ENCODE assay signal across 20 mouse cellular contexts in genomic region chr17:32434324-32434723, GRCm38 (mm10). TPM values are rescaled to one million over a fixed set of nuclear protein-coding genes. Genes with fewer than 3 reads are reported as not detected.
"Had no signal": no experiment of that assay in that cellular context is flagged by ENCODE, and none has a peak within 500 bp of the region (broad histone marks: within the 10 kb centered on the region; RNA-seq: fewer than 3 reads in every experiment).

No protein-coding gene starts in this region.

- H3K4me3 ChIP-seq: limb, embryonic 15.5 days; liver, embryonic 12.5 days; midbrain, embryonic 10.5 days; midbrain, embryonic 15.5 days; neural tube, embryonic 12.5 days had no signal

- H3K36me3 ChIP-seq: limb, embryonic 15.5 days; liver, embryonic 12.5 days; midbrain, embryonic 10.5 days; midbrain, embryonic 15.5 days; neural tube, embryonic 12.5 days had no signal

- H3K27me3 ChIP-seq: limb, embryonic 15.5 days; midbrain, embryonic 15.5 days; neural tube, embryonic 12.5 days had no signal

- DNase-seq: kidney, adult 18-20 months; layer of hippocampus, adult 9-11 months; layer of hippocampus, postnatal 36 days; thymus, adult 18-20 months; thymus, postnatal 25 days had no signal

- H3K9me3 ChIP-seq: limb, embryonic 15.5 days; liver, embryonic 12.5 days; midbrain, embryonic 10.5 days; midbrain, embryonic 15.5 days; neural tube, embryonic 12.5 days had no signal

- H3K4me2 ChIP-seq: limb, embryonic 15.5 days; liver, embryonic 12.5 days; midbrain, embryonic 15.5 days; neural tube, embryonic 12.5 days had no signal

- H3K4me1 ChIP-seq: limb, embryonic 15.5 days; liver, embryonic 12.5 days; midbrain, embryonic 10.5 days; midbrain, embryonic 15.5 days; neural tube, embryonic 12.5 days had no signal

- H3K9ac ChIP-seq: limb, embryonic 15.5 days; liver, embryonic 12.5 days; midbrain, embryonic 15.5 days; neural tube, embryonic 12.5 days had no signal

- ATAC-seq: liver, embryonic 12.5 days; midbrain, embryonic 15.5 days had no signal

- H3K27ac ChIP-seq: limb, embryonic 15.5 days; liver, embryonic 12.5 days; midbrain, embryonic 10.5 days; midbrain, embryonic 15.5 days; neural tube, embryonic 12.5 days had no signal

RNA-seq across cellular contexts. Expression of gene Pglyrp2, which starts 10.4 kb away (rescaled TPM):
- total RNA-seq: layer of hippocampus, adult 18-20 months; layer of hippocampus, postnatal 36 days; left cerebral cortex, adult 8-10 months; left cerebral cortex, postnatal 25 days had no signal
- polyA plus RNA-seq: kidney, embryonic 14.5 days; limb, embryonic 11.5 days; lung, embryonic 16.5 days; midbrain, embryonic 10.5 days; midbrain, embryonic 15.5 days; neural tube, embryonic 12.5 days; stomach, embryonic 14.5 days had no signal

RNA-seq across cellular contexts. Expression of gene Cyp4f39, which starts 18.2 kb away (rescaled TPM):
- total RNA-seq: layer of hippocampus, postnatal 36 days; left cerebral cortex, adult 8-10 months; left cerebral cortex, postnatal 25 days; megakaryocyte, adult 5-6 weeks; monocyte, adult 5-6 weeks; neutrophil, adult 5-6 weeks had no signal
- polyA plus RNA-seq: limb, embryonic 11.5 days had no signal
